Comparison of ENCODE assay signal across 17 mouse cellular contexts in genomic region chr1:62283624-62284023, GRCm38 (mm10).
DNase-seq lines count a peak whose midpoint lies in the region; ATAC-seq lines count a peak whose summit lies in the region.
"Had no signal": no experiment of that assay in that cellular context is flagged by ENCODE, and none has a peak within 500 bp of the region (broad histone marks: within the 10 kb centered on the region; RNA-seq: fewer than 3 reads in every experiment).

No protein-coding gene starts in this region.

- DNase-seq in heart, adult 8-10 months (ENCODE audit: low spot score): peak; percentile 1
- no peak for DNase-seq in heart, postnatal 25 days (ENCODE audit: low spot score)
- no peak for DNase-seq in cerebellum, postnatal 36 days
- no peak for DNase-seq in kidney, adult 18-20 months
- DNase-seq: adrenal gland, postnatal 10 days; adrenal gland, postnatal 36 days; B cell, adult 2 months; cerebellum, adult 11 months; cerebellum, adult 2 months; cerebellum, postnatal 10 days; gastrocnemius, postnatal 25 days; heart, postnatal 14 days had no signal

- intact Hi-C loops in heart, postnatal 25 days (cut with DNase I): no loop called here

- peak; percentile 88 for ATAC-seq in common myeloid progenitor, adult 5-6 weeks (replicated peaks; ENCODE audit: low read depth, poor library complexity, severe bottlenecking)
- ATAC-seq in megakaryocyte progenitor cell, adult 5-6 weeks (replicated peaks; ENCODE audit: poor library complexity): peak; percentile 86
- ATAC-seq: forebrain, embryonic 15.5 days; intestine, postnatal 0 days; Patski had no signal
